Mouse (Mus musculus) mouse embryonic stem cell (cell line): ENCODE measurements at regions not wholly inside any gene's neighbourhood (a gene's known extent, or its start where the extent isn't known, plus 50 kb on each side); places are given as distances from the start of the nearest gene placed in this dataset.

Experiments used
- in situ Hi-C, 2 experiments: fragments of 300-500 bp; cut with MboI; formaldehyde crosslinking; loops; 1 replicate in 1 of 2; 3 replicates in 1 of 2; pipeline ENCODE4 v1.14.3; 2019 to 2020; ENCODE audit warnings: low sequenced_read_pairs in 2 of 2, low pct_unique_long_range_greater_than_20kb in 1 of 2, mixed read lengths in 1 of 2; ENCODE audit not compliant: unreplicated experiment in 1 of 2

DNA sequence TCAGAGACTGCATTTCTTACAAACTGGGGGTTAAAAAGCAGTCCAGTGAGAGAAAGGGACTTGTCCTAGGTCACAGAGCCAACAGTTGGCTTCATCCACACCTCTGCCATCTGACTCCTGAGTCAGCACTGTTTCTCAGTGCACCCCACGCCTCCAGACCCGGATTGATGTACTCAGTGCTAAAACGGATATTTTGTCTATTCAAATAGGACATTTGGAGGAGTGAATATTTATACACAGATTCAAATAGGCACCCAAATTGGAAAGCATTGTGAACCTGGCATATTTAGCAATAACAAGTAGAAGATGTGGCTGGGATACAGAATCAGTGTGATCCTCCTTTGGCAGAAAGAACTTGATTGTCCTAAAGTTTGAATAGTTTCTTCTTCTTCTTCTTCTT lies 154.5 kb upstream of the Nmur2 start:
- in situ Hi-C loops: no loop called here

DNA sequence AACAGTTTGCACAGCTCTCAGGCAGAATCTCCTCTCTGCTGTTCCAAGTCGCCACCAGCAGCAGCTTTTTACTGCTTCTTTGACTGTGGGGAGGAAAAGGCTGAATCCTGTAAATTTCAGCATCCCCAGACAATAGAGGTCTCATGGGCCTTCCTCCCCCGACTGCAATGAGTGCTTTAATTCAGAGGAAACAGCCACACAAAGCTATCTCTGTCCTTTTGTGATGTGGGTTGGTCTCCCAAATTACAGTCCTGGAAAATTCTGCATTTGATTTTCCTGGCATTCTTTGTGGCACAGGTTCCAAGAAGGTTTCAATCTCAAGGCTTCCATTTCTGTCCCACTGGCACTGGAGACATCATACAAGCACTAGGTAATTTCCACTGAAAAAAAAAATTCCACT lies 152.6 kb upstream of the Nmur2 start:
- in situ Hi-C loops: no loop called here

GRCm38 (mm10) chr11:56173895-56174294 lies 133.1 kb upstream of the Nmur2 start:
- in situ Hi-C loops: no loop called here

GRCm38 (mm10) chr11:56173246-56173645 lies 132.4 kb upstream of the Nmur2 start:
- in situ Hi-C loops: no loop called here

- in situ Hi-C loops: no loop called here
Measured at GRCm38 (mm10) chr11:56169576-56169975, 128.8 kb upstream of the Nmur2 start.

DNA sequence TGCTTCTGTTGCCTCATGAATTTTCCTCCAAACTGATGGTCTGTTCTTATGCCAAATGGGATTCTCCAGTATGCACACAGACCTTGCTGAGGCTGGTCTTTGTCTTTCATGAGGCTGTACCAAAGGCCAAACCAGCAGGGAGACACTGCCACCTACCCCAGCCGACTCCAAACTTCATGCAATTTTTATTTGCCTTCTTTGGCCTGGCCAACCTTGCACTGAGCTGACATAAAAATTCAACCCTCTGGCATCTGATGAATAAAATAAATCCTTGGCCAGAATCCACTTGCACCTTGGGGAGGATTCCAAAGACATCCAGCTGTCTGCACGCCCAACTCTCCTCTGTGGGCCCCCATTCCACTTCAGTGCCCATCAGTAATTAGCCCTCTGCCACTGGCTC lies 126.0 kb upstream of the Nmur2 start:
- in situ Hi-C loops: no loop called here

DNA sequence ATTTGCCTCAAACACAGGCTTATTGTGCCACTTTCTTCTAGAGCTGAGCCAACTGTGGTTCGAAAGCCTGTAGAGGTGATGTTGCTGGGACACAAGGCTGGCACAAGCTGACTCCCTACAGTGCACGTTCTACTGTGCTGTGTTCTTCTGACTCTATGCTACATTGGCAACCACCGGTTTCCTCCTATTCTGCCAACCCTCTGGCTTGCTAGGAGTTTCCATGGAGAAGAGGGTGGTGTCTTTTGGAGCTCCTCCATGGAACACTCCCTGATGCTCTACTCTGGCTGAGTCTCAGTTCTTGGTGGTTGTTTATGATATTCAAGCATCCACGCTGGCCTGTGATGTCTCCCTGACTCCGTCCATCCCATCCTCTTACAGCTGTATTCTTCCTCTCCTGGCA lies 124.9 kb upstream of the Nmur2 start:
- in situ Hi-C loops: no loop called here

DNA sequence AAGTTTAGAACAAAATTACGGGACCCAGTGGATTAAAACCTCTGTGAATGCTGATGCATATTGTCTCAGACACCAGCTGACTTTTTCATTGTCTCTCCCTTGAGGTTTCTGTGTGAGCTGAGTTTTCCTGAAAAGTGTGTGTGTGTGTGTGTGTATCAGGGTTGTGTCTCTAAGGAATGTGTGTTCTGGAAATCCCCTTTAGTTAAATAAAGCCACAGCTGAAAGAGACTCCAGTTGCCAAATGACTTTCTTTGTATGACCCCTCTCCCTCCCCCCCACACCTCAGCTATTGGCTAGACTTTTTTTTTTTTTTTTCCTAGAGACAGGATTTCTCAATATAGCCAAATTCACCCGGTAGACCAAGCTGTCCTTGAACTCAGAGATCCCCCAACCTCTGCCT lies 119.5 kb upstream of the Nmur2 start:
- in situ Hi-C loops: no loop called here

DNA sequence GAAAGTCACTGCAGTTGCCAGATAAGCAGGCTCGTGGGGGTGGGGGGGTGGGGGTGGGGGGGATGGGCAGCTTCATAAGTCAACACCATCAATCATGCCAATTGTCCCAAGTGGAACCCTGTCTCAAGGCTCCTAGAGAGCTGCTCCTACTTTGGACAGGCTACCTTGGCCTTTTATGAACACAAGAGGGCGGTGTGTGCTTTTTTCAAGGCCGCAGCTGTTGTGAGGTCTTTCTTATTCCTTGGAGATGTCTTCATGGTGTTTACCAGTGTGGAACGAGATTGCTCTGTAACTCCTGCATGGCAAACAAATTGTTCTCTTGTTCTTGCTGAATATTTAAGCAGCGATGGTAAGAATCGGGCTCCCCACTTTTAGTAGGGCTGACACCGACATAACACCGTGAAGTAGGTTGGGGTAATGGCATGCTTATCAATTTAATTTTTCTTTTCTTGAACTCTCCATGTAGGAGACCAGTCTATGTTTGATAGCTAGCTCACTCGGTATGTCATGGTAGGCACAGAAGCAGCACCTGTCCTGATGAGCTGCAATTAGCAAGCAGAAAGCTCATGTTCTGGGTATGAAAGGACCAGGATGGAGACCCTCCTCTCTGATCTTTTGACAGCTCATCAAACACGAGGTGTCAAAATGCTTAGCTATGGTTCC lies 118.7 kb upstream of the Nmur2 start:
- in situ Hi-C loops: no loop called here

DNA sequence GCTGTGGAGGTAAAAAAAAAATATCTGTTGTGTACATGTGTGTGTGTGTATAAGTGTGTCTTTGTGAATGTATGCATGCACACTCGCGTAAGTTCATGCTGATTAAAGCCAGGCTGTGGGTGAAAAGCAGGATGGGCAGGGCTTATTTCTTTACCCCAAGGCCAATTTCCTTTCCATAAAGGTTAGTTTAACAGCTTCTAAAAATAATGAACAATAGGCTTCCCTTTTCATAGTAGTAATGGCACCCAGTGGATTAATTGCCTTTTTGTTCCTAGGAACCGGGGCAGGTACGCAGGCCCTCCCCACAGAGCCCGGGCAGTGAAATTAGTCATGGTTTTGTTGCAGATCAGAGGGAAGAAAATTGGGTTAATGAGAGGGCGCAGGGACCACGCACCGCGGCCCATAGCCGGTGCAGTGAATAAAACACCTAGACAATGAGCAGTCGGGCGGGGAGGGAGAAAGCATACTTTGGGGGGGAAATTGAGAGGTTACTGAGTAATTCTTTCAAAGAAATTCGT lies 110.1 kb upstream of the Nmur2 start:
- in situ Hi-C loops: no loop called here

DNA sequence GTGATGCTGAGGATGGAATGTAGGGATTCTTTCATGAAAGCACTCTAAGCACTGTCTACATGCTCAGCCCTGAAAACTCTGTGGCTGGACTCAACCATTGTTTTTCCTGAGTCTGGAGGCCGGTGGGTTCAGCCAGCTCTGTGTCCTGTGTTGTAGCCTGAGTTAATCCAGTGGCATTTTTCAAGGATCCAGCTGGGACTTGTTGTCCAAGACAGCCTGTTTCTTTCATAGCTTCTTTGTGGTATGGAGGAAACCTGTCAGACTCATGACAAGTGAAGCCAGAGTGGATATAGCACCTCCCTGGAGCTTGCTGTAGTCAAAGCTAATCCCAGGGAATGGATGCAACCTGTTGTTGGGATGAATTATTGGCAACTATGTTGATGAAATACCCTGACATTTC lies 108.9 kb upstream of the Nmur2 start:
- in situ Hi-C loops: no loop called here

GRCm38 (mm10) chr11:56148956-56149355 lies 108.1 kb upstream of the Nmur2 start:
- in situ Hi-C loops: no loop called here

- in situ Hi-C loops: no loop called here
Measured at GRCm38 (mm10) chr11:56146708-56147107, 105.9 kb upstream of the Nmur2 start.

DNA sequence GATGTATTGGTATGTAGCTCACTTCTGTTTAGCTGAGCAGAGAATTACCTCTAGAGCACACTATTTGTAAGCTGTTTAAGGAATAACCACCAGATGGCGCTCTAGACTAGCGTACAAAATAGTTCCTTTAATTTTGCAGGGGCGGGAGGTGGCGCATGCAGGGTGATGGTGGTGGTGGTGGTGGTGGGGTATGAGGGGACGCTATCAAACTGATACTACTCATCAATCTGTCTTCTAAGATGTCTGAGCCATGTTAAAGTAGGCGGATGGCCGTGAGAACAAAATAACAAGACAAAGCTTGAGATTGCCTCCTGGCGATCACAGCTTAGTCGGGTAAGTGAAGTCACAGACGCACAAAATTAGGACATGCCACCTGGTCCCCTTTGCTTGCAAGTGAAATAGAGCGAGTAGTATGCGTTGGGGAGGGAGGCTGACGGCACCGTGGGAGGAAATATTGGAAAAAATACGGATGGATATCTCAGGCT lies 90.6 kb upstream of the Nmur2 start:
- in situ Hi-C loops: no loop called here

DNA sequence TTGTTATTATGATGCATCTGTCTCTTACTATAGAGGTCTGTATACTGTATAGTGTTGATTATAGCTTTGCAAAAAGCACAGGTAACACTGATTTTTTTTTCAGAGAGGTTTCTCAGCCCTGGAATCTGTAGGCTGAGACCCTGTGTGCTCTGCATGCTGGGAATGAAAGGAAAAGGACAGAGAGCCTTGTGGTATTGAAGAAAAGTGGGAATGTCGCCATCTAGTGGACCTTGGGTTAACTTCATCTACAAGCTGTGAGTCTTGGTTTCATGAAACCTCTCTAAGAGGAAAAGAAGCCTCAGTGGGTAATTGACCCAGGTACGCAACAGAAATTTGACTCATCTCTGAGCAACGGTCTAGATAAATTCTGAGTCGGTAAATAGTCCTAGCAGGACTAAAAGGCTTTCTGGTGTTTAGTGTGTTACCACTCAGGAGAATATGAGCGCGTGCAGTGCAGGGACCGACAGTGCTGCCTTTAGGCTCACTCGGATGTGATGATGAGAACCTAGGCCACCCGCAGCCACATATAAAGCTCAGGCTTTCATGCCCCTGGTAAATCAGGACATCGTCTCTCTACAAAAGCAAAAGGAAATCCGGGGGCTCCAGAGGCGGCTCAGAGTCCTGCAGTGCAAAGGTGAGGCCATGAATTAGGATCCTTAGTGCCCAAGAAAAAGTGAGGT lies 75.9 kb upstream of the Nmur2 start:
- in situ Hi-C loops: loop anchor here in 1 of 2 experiments (25.0 kb wide), 1 partner anchor 529 kb away; no protein-coding TSS in a partner anchor

GRCm38 (mm10) chr11:56107929-56108328 lies 67.1 kb upstream of the Nmur2 start:
- in situ Hi-C loops: loop anchor here in 1 of 2 experiments (10.0 to 25.0 kb wide), 2 partner anchors 113 to 521 kb away; no protein-coding TSS in a partner anchor

DNA sequence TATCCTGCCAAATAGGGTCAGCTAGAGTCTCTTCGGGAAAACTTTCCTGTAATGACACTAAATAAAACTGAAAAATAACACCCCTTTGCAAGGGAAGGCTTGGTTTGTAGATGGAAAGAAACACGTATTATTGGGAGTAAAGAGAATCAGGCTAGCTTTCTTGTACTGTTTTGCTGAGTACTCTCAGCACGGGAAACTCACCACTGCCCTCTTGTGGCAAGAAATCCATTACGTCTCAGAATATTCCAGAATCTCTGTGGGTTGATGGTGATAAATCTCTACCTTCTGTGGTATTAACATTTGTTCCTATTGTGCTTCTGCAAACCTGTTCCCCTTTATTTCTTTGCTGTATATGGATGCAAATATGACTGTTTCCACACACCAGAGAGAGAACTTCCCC lies 64.8 kb upstream of the Nmur2 start:
- in situ Hi-C loops: loop anchor here in 1 of 2 experiments (10.0 to 25.0 kb wide), 2 partner anchors 111 to 518 kb away; no protein-coding TSS in a partner anchor

DNA sequence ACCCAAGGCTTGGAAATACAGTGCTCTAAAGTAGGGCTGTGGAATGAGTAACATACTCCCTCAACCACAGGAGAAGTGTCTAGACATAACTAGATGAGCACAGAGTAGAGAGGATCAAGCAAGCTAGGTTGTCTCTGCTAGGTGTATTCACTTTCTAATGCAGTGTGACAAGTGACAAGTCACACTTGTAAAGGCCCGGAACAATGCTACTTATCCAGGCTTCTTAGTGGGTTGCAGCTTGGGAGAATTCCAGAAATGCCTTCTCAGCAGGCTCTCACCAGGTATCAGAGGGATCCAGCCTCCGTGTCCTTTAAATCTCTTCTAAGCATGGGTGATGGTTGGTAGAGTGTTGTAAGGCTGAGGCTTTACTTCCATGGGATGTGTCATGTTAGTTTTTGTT lies 52.1 kb upstream of the Nmur2 start:
- in situ Hi-C loops: loop anchor here in 1 of 2 experiments (25.0 kb wide), 1 partner anchor 531 kb away; no protein-coding TSS in a partner anchor
